Mouse (Mus musculus) MEL (cell line): ENCODE results near the gene Rassf3. TPM values are rescaled to one million over a fixed set of nuclear protein-coding genes. Genes with fewer than 3 reads are reported as not detected.

Experiments
- DNase-seq: peaks from one replicate; pipeline ENCODE4 v3.0.0; 2011; ENCODE audit warnings: low read depth, low spot score
- H3K27ac ChIP-seq: 2 replicates; pipeline ENCODE4 v1.5.1; 2012; ENCODE audit warnings: low read depth, mild to moderate bottlenecking, control low read depth, low read length, moderate library complexity; ENCODE audit not compliant: control insufficient read depth
- H3K27me3 ChIP-seq, 2 experiments: fragments of 150-350 bp in 1 of 2; sonication (generic) in 1 of 2; 2 replicates each; pipeline ENCODE4 v1.6.1; 2012; ENCODE audit warnings: low read length in 2 of 2, mild to moderate bottlenecking in 2 of 2, improper control_type of control experiment in 1 of 2, moderate library complexity in 1 of 2; ENCODE audit not compliant: insufficient read depth in 2 of 2, control insufficient read depth in 1 of 2
- H3K36me3 ChIP-seq, 2 experiments: 2 replicates each; pipeline ENCODE4 v1.6.1; 2012 to 2014; ENCODE audit warnings: low read length in 2 of 2, improper control_type of control experiment in 1 of 2, inconsistent platforms in 1 of 2, mild to moderate bottlenecking in 1 of 2; ENCODE audit not compliant: insufficient read depth in 2 of 2, control insufficient read depth in 1 of 2
- H3K4me1 ChIP-seq, 2 experiments: fragments of 150-350 bp in 1 of 2; sonication (generic) in 1 of 2; 2 replicates each; pipeline ENCODE4 v1.6.1; 2012; ENCODE audit warnings: low read length in 2 of 2, improper control_type of control experiment in 1 of 2, mild to moderate bottlenecking in 1 of 2; ENCODE audit not compliant: insufficient read depth in 2 of 2, control insufficient read depth in 1 of 2
- H3K4me3 ChIP-seq, 2 experiments: fragments of 150-350 bp in 1 of 2; sonication (generic) in 1 of 2; 2 replicates each; pipeline ENCODE4 v1.5.1; 2012; ENCODE audit warnings: low read depth in 2 of 2, low read length in 2 of 2, mild to moderate bottlenecking in 2 of 2, moderate library complexity in 2 of 2, control low read depth in 1 of 2, improper control_type of control experiment in 1 of 2; ENCODE audit not compliant: control insufficient read depth in 1 of 2, insufficient read depth in 1 of 2
- H3K79me2 ChIP-seq: 2 replicates; pipeline ENCODE4 v1.6.1; 2012; ENCODE audit warnings: mild to moderate bottlenecking, low read length, moderate library complexity; ENCODE audit not compliant: control insufficient read depth, poor library complexity, insufficient read depth
- H3K9ac ChIP-seq: 2 replicates; pipeline ENCODE4 v1.6.1; 2012; ENCODE audit warnings: low read depth, mild to moderate bottlenecking, control low read depth, low read length, moderate library complexity; ENCODE audit not compliant: control insufficient read depth, poor library complexity, severe bottlenecking
- H3K9me3 ChIP-seq: fragments of 150-350 bp; sonication (generic); replicated peaks from 2 replicates; pipeline ENCODE4 v1.6.1; 2012; ENCODE audit warnings: mild to moderate bottlenecking, low read length, improper control_type of control experiment, moderate library complexity; ENCODE audit not compliant: insufficient read depth
- CTCF ChIP-seq, 3 experiments: IDR thresholded peaks in 2 of 3; conservative IDR thresholded peaks in 1 of 3; 2 replicates each; pipeline ENCODE4 v1.5.1; 2011 to 2012; ENCODE audit warnings: low read length in 3 of 3, low read depth in 2 of 3, mild to moderate bottlenecking in 2 of 3, improper control_type of control experiment in 1 of 3, inconsistent platforms in 1 of 3, mixed read lengths in 1 of 3, moderate library complexity in 1 of 3; ENCODE audit not compliant: control insufficient read depth in 1 of 3, insufficient read depth in 1 of 3, poor library complexity in 1 of 3, severe bottlenecking in 1 of 3
- ETS1 ChIP-seq: IDR thresholded peaks from 2 replicates; pipeline ENCODE4 v1.6.1; 2012; ENCODE audit warnings: low read depth, mild to moderate bottlenecking, inconsistent platforms, low read length, improper control_type of control experiment, moderate library complexity
- GATA1 ChIP-seq: IDR thresholded peaks from 2 replicates; pipeline ENCODE4 v1.6.1; 2011; ENCODE audit warnings: low read depth, low read length, improper control_type of control experiment
- HCFC1 ChIP-seq: IDR thresholded peaks from 2 replicates; pipeline ENCODE4 v1.6.1; 2012; ENCODE audit warnings: low read depth, mild to moderate bottlenecking, inconsistent platforms, low read length, improper control_type of control experiment, moderate library complexity
- JUND ChIP-seq: IDR thresholded peaks from 2 replicates; pipeline ENCODE4 v1.6.1; 2011; ENCODE audit warnings: low read depth, mild to moderate bottlenecking, improper control_type of control experiment, low read length
- MAFK ChIP-seq: IDR thresholded peaks from 2 replicates; pipeline ENCODE4 v1.6.1; 2011; ENCODE audit warnings: low read depth, mild to moderate bottlenecking, low read length, improper control_type of control experiment, borderline replicate concordance
- MAX ChIP-seq: IDR thresholded peaks from 2 replicates; pipeline ENCODE4 v1.6.1; 2011; ENCODE audit warnings: low read length, improper control_type of control experiment
- MAZ ChIP-seq: IDR thresholded peaks from 2 replicates; pipeline ENCODE4 v1.6.1; 2012; ENCODE audit warnings: low read depth, mild to moderate bottlenecking, inconsistent platforms, low read length, improper control_type of control experiment
- MEF2A ChIP-seq: IDR thresholded peaks from 2 replicates; pipeline ENCODE4 v1.6.1; 2014; ENCODE audit warnings: low read depth, mild to moderate bottlenecking, inconsistent platforms, low read length, improper control_type of control experiment; ENCODE audit not compliant: poor library complexity, insufficient replicate concordance, severe bottlenecking; ENCODE audit errors: extremely low read depth
- MXI1 ChIP-seq: IDR thresholded peaks from 2 replicates; pipeline ENCODE4 v1.6.1; 2011; ENCODE audit warnings: mild to moderate bottlenecking, low read depth, low read length, improper control_type of control experiment
- NELFE ChIP-seq: IDR thresholded peaks from 2 replicates; pipeline ENCODE4 v1.6.1; 2011; ENCODE audit warnings: low read depth, low read length, improper control_type of control experiment
- POLR2AphosphoS2 ChIP-seq: IDR thresholded peaks from 2 replicates; pipeline ENCODE4 v1.6.1; 2011; ENCODE audit warnings: low read length, improper control_type of control experiment
- TAL1 ChIP-seq: IDR thresholded peaks from 2 replicates; pipeline ENCODE4 v1.6.1; 2012; ENCODE audit warnings: mild to moderate bottlenecking, inconsistent platforms, low read length, moderate library complexity, mixed read lengths
- USF2 ChIP-seq, 2 experiments: IDR thresholded peaks; 2 replicates each; pipeline ENCODE4 v1.6.1; 2011 to 2012; ENCODE audit warnings: improper control_type of control experiment in 2 of 2, low read length in 2 of 2, borderline replicate concordance in 1 of 2, inconsistent platforms in 1 of 2, low read depth in 1 of 2, mild to moderate bottlenecking in 1 of 2; ENCODE audit not compliant: insufficient read depth in 1 of 2
- ZC3H11A ChIP-seq: IDR thresholded peaks from 2 replicates; pipeline ENCODE4 v1.6.1; 2012; ENCODE audit warnings: low read depth, mild to moderate bottlenecking, inconsistent platforms, low read length, improper control_type of control experiment
- ZKSCAN1 ChIP-seq: IDR thresholded peaks from 2 replicates; pipeline ENCODE4 v1.6.1; 2012; ENCODE audit warnings: low read depth, mild to moderate bottlenecking, inconsistent platforms, low read length, improper control_type of control experiment, moderate library complexity
- ZNF384 ChIP-seq: IDR thresholded peaks from 2 replicates; pipeline ENCODE4 v1.6.1; 2012; ENCODE audit warnings: low read depth, mild to moderate bottlenecking, inconsistent platforms, low read length, improper control_type of control experiment
- polyA plus RNA-seq, 2 experiments: library from polyadenylated mRNA; stranded (reverse) in 1 of 2; unstranded in 1 of 2; fragments of >175 nt in 1 of 2; fragments of >200 nt in 1 of 2; gene quantifications; 2 replicates each; pipeline versions ENCODE4 v1.2.1 to v1.2.4; 2012; ENCODE audit warnings: low replicate concordance in 2 of 2, low read depth in 1 of 2; ENCODE audit not compliant: insufficient read length in 2 of 2, insufficient read depth in 1 of 2, missing spikeins in 1 of 2
- total RNA-seq: library from RNA; depleted of rRNA; stranded (reverse); fragments of 300-350 nt; gene quantifications from 2 replicates; pipeline ENCODE4 v1.2.3, GENCODE M21; 2012

Rassf3 gene
- total and polyA plus RNA-seq, 3 experiments: 9.2 to 15.8 TPM; not detected in 1

GRCm38 (mm10) chr10:121439310-121439731, 36.8 kb downstream of the Rassf3 start:
- H3K27ac ChIP-seq: no peak overlapping the region
- H3K79me2 ChIP-seq: no peaks in the 10 kb centered on the region; the same call in 1 of the 2 replicates
- H3K9me3 ChIP-seq: no peaks in the 10 kb centered on the region
- no peak overlapping the region for H3K9ac ChIP-seq
- no peaks in the 10 kb centered on the region for H3K36me3 ChIP-seq
- H3K27me3 ChIP-seq: no peaks in the 10 kb centered on the region
- TF ChIP-seq POLR2AphosphoS2: no peak
- TF ChIP-seq MAZ: no peak
- TF ChIP-seq ZC3H11A: no peak
- TF ChIP-seq TAL1: no peak
- no peak for TF ChIP-seq ETS1
- TF ChIP-seq ZNF384: no peak
- TF ChIP-seq CTCF (IDR thresholded peaks at IDR 0.05 in 2 of 3, conservative IDR thresholded peaks at IDR 0.05 in 1 of 3; ENCODE audit: control insufficient read depth in 1 of 3, insufficient read depth in 1 of 3, low read depth in 2 of 3, low read length in 3 of 3, poor library complexity in 1 of 3, severe bottlenecking in 1 of 3): no peak
- TF ChIP-seq MAX: no peak
- TF ChIP-seq USF2 (IDR thresholded peaks at IDR 0.05; ENCODE audit: borderline replicate concordance in 1 of 2, insufficient read depth in 1 of 2, low read depth in 1 of 2, low read length in 2 of 2): no peak
- TF ChIP-seq JUND: no peak
- TF ChIP-seq MAFK: no peak
- TF ChIP-seq HCFC1: no peak
- no peak for TF ChIP-seq NELFE
- no peak for TF ChIP-seq MXI1
- no peak for TF ChIP-seq ZKSCAN1
- no peak overlapping the region for H3K4me3 ChIP-seq
- no peaks in the 10 kb centered on the region for H3K4me1 ChIP-seq
- DNase-seq: no peak

- Histone ChIP-seq H3K9me3 (no peaks in the 10 kb centered on the region), H3K36me3 (peaks cover 0 to 2% of the 10 kb centered on the region in 2 experiments; a peak in 1 of 4 replicates), H3K4me3 (no peak overlapping the region), H3K79me2 (no peaks in the 10 kb centered on the region; the same call in 1 of the 2 replicates), H3K27ac (no peak overlapping the region), H3K27me3 (no peaks in the 10 kb centered on the region), H3K9ac (no peak overlapping the region), H3K4me1 (peaks cover 0 to 5% of the 10 kb centered on the region in 2 experiments; a peak in 2 of 4 replicates)
- no peak for TF ChIP-seq GATA1
- no peak for TF ChIP-seq ZNF384
- no peak for TF ChIP-seq MEF2A
- no peak for TF ChIP-seq ZC3H11A
- no peak for DNase-seq
Measured at GRCm38 (mm10) chr10:121438109-121438508, 38.0 kb downstream of the Rassf3 start.
